Mouse (Mus musculus) spleen, adult 18-20 months (tissue): Measurements from ENCODE around the gene Slc16a13.
A peak's percentile ranks its signal among the peaks of the same experiment; 100 is the strongest.

ENCODE experiments used
- DNase-seq, 2 experiments: peaks; one replicate each; pipeline ENCODE4 v3.0.0; 2022; ENCODE audit warnings: mixed read lengths in 2 of 2

The Slc16a13 gene

GRCm38 (mm10) chr11:70230239-70230727 is 9.4 kb upstream of the Slc16a13 start:
- DNase-seq: peak; percentile 70 to 86

DNA sequence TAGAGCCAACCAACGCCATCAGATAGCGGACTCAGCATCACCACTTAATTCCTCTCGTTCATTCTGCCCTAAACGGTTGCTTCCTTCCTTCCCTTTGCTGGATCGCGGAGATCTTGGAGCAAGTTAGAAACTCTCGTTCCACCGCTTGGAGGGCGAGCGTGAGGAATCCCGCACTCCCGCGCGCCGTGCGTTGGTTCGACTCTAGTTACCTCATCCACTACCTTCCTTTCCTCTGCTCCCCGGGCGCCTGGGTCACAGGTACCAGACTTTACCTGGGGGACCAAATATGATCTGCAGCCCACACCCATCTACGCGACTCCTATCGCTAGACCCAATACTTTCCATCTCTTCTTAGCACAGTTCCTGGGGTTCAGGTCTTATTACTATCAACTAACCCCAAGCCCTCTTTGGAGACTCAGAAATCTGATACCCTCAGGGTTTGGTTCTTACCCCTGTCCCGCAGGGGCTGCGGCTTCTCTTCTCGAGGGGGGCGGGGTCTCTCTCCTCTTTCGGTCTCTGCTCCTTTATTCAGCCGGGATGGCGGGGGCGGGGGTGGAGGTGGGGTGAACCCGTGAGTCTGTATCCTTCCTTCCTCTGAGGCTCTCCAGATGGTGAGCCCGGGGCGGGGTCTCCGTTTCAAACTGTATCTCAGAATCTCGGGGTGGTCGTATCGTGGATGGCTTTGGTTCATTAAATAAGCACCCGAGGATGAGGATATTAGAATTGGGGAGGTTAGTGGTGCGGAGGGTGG is 8.6 kb upstream of the Slc16a13 start, which contains the start of gene Bcl6b:
Bcl6b (minus strand) TSS at position 539 of the 751 bp plus-strand sequence.
- DNase-seq: no peak

DNA sequence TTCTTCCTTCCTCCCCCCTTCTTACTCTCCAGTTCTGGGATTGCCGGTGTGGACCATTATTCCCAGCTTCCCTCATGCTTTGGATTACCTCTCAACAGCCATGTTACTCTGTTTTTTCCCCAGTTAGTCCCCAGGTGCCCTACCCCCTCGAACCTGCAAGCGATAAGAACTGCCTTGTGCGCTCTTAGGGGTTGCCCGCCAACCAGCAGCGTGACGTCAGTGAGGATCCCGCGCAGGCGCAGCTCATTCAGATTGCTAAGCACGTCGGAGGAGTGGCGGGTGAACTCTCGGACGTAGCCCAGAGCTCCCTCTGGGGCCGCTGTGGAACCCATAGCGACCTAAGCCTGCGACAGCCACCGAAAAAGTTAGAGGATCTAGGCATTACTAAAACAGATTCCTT is 8.0 kb upstream of the Slc16a13 start:
- DNase-seq: peak; percentile 68 to 79

GRCm38 (mm10) chr11:70227661-70228245 is 6.9 kb upstream of the Slc16a13 start:
- DNase-seq: no peak

DNA sequence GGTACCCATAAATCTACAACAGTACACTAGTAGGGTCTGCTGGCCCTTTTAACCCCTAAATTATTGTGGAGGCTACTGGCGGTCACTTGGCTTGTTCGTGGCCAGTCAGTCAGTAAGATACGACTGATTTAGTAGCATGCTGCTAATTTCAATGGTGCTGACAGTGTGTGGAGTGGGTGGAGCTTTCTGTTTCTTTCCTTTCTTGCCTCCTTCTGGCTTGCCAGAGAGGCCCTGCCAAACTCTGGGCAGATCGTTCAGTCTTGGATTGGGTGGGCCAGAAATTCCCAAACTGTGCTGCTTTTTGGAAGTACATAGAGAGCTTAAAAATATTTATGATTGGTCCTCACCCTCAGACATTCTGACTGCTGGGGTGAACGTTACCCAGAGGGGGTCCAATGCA is 6.3 kb upstream of the Slc16a13 start:
- DNase-seq: no peak

DNA sequence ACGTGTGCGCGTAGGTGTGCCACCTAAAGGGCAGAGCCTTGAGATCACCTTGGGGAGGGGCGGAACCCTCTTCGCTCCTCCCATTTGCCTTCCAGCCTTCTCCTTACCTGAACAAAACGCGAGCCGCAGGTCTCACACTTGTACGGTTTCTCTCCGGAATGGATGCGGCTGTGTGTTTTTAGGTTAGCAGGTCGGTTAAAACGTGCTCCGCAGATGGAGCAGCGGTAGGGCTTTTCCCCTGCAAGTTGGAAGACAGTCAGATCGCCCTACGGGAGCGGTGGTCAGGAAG is 5.7 kb upstream of the Slc16a13 start:
- DNase-seq: no peak

DNA sequence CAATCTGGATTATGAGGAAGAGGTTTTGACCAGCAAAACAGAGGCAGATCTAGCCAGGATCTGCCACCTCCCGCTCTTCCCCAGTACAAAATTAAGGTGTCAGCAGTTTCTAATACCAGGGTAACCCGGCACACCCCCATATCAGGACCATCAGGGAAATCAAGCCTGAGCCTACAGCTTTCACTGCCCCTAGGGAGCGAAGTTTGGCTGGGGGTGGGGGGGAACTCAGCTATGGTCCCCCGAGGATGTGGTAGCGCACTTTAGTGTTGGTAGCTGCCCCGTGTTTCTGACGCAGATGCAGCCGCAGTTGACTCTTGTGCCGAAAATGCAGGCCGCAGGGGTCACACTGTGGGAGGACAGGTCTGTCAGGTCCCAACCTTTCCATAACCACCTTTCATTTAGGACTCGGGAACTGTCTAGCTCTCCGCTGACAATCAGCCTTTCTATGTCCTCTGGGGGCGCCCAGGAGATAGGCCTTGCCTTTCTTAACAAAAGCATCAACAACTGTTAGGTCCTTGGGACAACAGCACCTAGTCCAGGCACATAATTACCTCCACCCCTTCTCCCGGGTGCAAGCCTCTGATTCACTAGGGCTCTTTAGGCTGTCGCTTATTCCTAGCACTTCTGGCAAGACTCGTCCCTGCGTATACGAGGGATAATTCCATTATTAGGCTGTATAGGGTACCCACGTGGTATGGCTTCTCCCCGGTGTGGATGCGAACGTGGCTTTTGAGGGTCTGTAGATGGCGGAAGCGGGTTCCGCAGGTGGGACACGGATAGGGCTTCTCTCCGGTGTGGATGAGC is 5.1 kb upstream of the Slc16a13 start:
- DNase-seq: no peak

- no peak for DNase-seq
These were observed 2.9 kb upstream of the Slc16a13 start for GRCm38 (mm10) chr11:70223724-70224123.

GRCm38 (mm10) chr11:70221603-70222500 is 988 bp upstream of the Slc16a13 start:
- peak in 1 of 2 experiments; percentile 7 for DNase-seq

GRCm38 (mm10) chr11:70220323-70220722 is 541 bp downstream of the Slc16a13 start:
- DNase-seq: no peak

DNA sequence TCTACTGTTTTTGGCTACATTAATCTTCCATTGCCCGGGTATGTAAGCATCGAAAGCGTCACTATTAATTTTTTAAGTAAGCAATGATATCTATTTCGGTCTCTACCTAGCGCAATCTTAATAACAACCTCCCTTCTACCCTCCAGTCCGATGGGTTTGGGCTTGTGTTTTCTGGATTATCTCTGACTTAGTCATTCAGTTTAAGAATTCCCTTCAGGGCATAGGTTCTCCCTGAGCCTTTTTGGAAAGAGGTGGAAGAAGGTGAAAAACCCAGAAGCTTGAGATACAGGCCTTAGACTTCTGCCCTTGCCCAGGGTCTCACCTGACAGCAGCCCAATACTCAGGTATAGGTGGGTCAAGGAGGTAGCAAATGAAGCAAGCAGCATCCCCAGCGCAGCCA is 991 bp downstream of the Slc16a13 start:
- DNase-seq: no peak

DNA sequence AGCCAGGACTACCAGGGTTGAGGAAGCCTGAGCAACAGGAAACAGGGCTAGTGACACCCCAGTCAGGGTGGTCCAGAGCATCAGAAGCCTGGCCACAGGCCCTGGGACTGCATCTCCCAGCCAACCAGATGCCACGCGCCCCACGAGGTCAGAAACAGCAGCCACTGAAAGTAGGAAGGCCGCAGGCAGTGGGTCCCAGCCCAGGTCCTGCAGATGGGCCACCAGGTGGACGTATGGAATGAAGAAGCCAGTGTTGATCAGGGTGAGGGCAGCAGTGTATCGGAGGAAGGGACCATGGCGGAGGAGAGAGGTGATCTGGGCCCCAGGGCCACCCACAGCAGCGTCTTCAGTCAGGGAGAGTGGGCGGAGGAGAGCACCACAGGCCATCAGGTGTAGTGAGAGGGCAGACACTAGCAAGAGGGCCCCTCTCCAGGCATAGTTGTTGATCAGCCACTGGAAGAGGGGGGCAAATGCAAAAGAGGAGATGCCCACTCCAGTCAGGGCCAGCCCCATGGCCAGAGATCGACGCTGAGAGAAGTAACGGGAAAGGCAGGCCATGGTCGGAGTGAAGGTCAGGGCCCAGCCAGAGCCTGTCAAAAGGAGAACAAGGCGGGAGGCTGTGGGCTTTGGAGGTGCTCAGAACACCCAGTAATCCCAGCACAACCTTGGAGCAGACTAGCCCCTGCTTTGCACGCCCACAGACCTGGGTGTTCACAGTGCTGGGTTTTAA is 2.0 kb downstream of the Slc16a13 start:
- no peak for DNase-seq

DNA sequence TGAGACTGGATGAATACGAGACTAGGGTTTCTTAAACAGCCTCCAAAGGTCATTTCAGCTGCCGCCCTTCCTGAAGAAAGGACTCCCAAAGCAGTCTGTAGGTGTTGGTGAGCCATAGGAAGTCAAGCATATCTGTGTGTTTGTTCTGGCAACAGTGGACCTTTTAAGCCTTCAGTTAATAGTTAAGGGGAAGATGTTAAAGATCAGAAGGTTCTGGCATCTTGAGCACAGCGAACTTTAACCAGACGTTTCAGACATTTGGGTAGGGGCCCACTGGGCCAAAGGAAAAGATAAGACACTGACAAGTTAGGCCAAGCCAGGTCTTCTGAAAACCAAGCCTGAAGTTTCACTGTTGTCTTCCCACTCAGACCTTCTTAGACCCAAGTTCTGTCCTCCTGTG is 2.8 kb downstream of the Slc16a13 start:
- no peak for DNase-seq

- DNase-seq: no peak
These were observed 4.8 kb downstream of the Slc16a13 start for GRCm38 (mm10) chr11:70216103-70216502.

DNA sequence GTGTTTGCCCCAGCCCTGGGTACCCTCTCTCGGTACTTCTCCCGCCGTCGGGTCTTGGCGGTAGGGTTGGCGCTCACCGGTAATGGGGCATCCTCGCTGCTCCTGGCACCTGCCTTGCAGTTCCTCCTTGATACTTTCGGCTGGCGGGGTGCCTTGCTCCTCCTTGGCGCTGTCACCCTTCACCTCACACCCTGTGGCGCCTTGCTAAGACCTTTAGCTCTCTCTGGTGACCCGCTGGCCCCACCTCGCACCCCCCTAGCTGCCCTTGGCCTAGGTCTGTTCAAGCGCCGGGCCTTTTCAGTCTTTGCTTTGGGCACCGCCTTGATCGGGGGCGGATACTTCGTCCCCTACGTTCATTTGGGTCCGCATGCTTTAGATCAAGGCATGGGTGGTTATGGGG is 5.6 kb downstream of the Slc16a13 start:
- no peak for DNase-seq

DNA sequence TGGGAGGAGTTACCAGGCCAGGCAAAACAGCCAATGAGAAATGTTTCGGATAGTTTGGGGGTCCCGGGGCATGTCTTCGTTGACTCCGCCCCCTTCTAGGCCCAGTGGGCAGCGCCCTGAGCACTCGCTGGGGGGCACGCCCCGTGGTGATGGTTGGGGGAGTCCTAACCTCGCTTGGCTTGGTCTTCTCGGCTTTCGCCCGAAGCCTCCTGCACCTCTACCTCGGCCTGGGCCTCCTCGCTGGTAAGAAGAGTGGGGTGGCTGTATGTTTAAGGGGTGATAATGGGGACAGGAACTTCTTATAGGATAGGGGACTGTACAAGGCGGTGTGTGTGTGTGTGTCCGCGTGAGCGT is 6.0 kb downstream of the Slc16a13 start:
- DNase-seq: no peak

- no peak for DNase-seq
These were observed 6.5 kb downstream of the Slc16a13 start for GRCm38 (mm10) chr11:70214191-70214855.

GRCm38 (mm10) chr11:70213736-70214135 is 7.1 kb downstream of the Slc16a13 start:
- DNase-seq: no peak

- DNase-seq: peak in 1 of 2 experiments; percentile 61
These were observed 8.0 kb downstream of the Slc16a13 start for GRCm38 (mm10) chr11:70212896-70213295.

DNA sequence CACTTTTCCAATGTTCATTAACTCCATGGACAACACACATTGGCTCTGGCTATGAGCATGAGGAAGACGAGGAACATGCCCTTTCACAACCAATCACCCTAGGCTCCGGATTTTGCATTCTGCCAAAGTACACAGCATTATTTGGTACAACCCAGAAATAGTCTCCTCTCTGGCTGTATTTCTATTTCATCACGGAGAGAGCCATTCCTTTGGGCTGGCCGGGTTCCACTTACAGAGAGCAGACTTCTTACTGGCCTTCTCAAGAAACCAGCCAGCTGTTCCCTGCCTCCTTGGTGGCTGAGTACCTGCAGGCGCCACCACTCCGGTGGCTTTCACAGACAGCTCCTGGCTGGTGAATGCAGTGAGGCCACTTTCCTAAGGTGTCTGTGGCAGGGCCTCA is 8.4 kb downstream of the Slc16a13 start, which contains the start of gene Slc16a11:
Slc16a11 (plus strand) TSS at position 330 of the 400 bp plus-strand sequence.
- no peak for DNase-seq

GRCm38 (mm10) chr11:70211972-70212371 is 8.9 kb downstream of the Slc16a13 start:
- no peak for DNase-seq
